ENCODE assay signal across 9 mouse cellular contexts in genomic region chr13:76681286-76681685, GRCm38 (mm10).
DNase-seq lines count a peak whose midpoint lies in the region; ATAC-seq and TF ChIP-seq lines count a peak whose summit lies in the region.
"Had no signal": no experiment of that assay in that cellular context is flagged by ENCODE, and none has a peak within 500 bp of the region (broad histone marks: within the 10 kb centered on the region; RNA-seq: fewer than 3 reads in every experiment).

No protein-coding gene starts in this region.

- no peaks in the 10 kb centered on the region for H3K9me3 ChIP-seq in liver, embryonic 14.5 days (ENCODE audit: control insufficient read depth, low read length)
- no peaks in the 10 kb centered on the region for H3K9me3 ChIP-seq in liver, embryonic 12.5 days (replicated peaks)
- H3K9me3 ChIP-seq: limb, embryonic 13.5 days; stomach, embryonic 15.5 days had no signal

- H3K36me3 ChIP-seq in liver, embryonic 14.5 days (replicated peaks; ENCODE audit: control insufficient read depth, insufficient read depth, low read depth): no peaks in the 10 kb centered on the region
- no peaks in the 10 kb centered on the region for H3K36me3 ChIP-seq in liver, embryonic 12.5 days
- H3K36me3 ChIP-seq: limb, embryonic 13.5 days; stomach, embryonic 15.5 days had no signal

- no peak overlapping the region for H3K27ac ChIP-seq in liver, embryonic 14.5 days
- no peak overlapping the region for H3K27ac ChIP-seq in liver, embryonic 12.5 days
- H3K27ac ChIP-seq: limb, embryonic 13.5 days; stomach, embryonic 15.5 days had no signal

- DNase-seq in liver, embryonic 14.5 days (ENCODE audit: low read depth in 3 of 3, low spot score in 3 of 3): peak in 1 of 3 experiments; percentile 11
- no peak for DNase-seq in Patski (ENCODE audit: low read depth, low spot score)
- DNase-seq in embryo, embryonic 9.5 days (ENCODE audit: extremely low spot score): peak; percentile 18
- no peak for DNase-seq in spleen, postnatal 10 days (ENCODE audit: low spot score in 2 of 2)
- DNase-seq in cerebellum, postnatal 36 days: no peak

- no peak overlapping the region for H3K4me2 ChIP-seq in liver, embryonic 14.5 days (ENCODE audit: low read depth)
- no peak overlapping the region for H3K4me2 ChIP-seq in liver, embryonic 12.5 days
- H3K4me2 ChIP-seq: limb, embryonic 13.5 days; stomach, embryonic 15.5 days had no signal

- no peak for TF ChIP-seq EP300 in liver, embryonic 14.5 days (IDR thresholded peaks at IDR 0.05; ENCODE audit: low read depth)

- CTCF ChIA-PET in Patski (lab: Charles Lee): interaction anchor here (1.0 kb wide), 1 partner anchor 266 kb away, joined by 3 read pairs; no protein-coding TSS in a partner anchor

- TF ChIP-seq CTCF in liver, embryonic 14.5 days (IDR thresholded peaks at IDR 0.05; ENCODE audit: low read depth): peak; percentile 46
- peak; percentile 46 for TF ChIP-seq CTCF in Patski (IDR thresholded peaks at IDR 0.05)

- POLR2A ChIA-PET in Patski (lab: Charles Lee): no interaction called here

- in situ Hi-C loops in Patski (cut with MboI; ENCODE audit: low pct_unique_long_range_greater_than_20kb): loop anchor here (5.0 kb wide), 1 partner anchor 264 kb away; no protein-coding TSS in a partner anchor

- no peaks in the 10 kb centered on the region for H3K27me3 ChIP-seq in liver, embryonic 14.5 days (ENCODE audit: control insufficient read depth, insufficient read depth, low read length)
- no peaks in the 10 kb centered on the region for H3K27me3 ChIP-seq in liver, embryonic 12.5 days (replicated peaks)
- H3K27me3 ChIP-seq in Patski: peaks cover 7% of the 10 kb centered on the region
- H3K27me3 ChIP-seq: limb, embryonic 13.5 days; stomach, embryonic 15.5 days had no signal

- no peaks in the 10 kb centered on the region for H3K4me1 ChIP-seq in liver, embryonic 14.5 days (replicated peaks; ENCODE audit: control insufficient read depth in 2 of 2, insufficient read depth in 2 of 2, low read length in 1 of 2)
- no peaks in the 10 kb centered on the region for H3K4me1 ChIP-seq in liver, embryonic 12.5 days
- H3K4me1 ChIP-seq: limb, embryonic 13.5 days; stomach, embryonic 15.5 days had no signal

- no peak overlapping the region for H3K9ac ChIP-seq in liver, embryonic 14.5 days (replicated peaks)
- H3K9ac ChIP-seq in liver, embryonic 12.5 days: no peak overlapping the region
- H3K9ac ChIP-seq: limb, embryonic 13.5 days; stomach, embryonic 15.5 days had no signal

- ATAC-seq in liver, embryonic 14.5 days (ENCODE audit: insufficient read depth): no peak
- ATAC-seq in liver, embryonic 12.5 days: no peak
- ATAC-seq in Patski: no peak
- 0 out of 2 replicates have a peak, but pooled peaks have one; percentile 70 for ATAC-seq in monocyte, adult 5-6 weeks (replicated peaks; ENCODE audit: insufficient number of reproducible peaks, low FRiP score, low TSS enrichment, poor library complexity, severe bottlenecking)

- no peak overlapping the region for H3K4me3 ChIP-seq in liver, embryonic 14.5 days (ENCODE audit: insufficient read depth in 1 of 2, low read depth in 2 of 2, low read length in 2 of 2)
- H3K4me3 ChIP-seq in liver, embryonic 12.5 days: no peak overlapping the region
- H3K4me3 ChIP-seq: limb, embryonic 13.5 days; stomach, embryonic 15.5 days had no signal
